In the genomic region with DNA sequence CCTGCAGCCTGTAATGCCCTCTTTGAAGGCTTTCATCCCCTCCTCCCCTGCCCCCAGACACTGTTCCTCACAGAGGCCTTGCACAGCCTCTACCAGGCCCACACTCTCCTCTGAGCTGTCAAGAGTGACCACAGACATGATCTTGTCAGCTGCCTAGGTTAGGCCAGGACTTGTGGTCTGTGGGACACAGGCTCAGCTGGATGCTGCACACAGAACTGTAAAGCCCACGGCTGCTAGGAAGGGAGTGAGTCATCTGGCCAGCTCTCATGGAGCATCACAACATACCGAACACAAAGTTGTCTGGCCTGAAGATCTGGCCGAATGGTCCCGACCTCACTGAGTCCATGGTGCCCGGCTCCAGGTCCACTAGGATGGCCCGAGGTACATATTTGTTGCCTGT, we compare ENCODE assay signal across 7 mouse cellular contexts. TPM values are rescaled to one million over a fixed set of nuclear protein-coding genes. Genes with fewer than 3 reads are reported as not detected.
DNase-seq lines count a peak whose midpoint lies in the region; ATAC-seq lines count a peak whose summit lies in the region.
"Not testable (repeated sequence)": the region's sequence is repeated elsewhere in the genome, so short reads cannot be mapped to it uniquely, and the experiment has no call there.

No protein-coding gene starts in this region.

- DNase-seq in Muller cell, postnatal 12 days (ENCODE audit: inconsistent ontology term): peak; percentile 67
- peak; percentile 92 for DNase-seq in heart, adult 11 months
- not testable (repeated sequence) for DNase-seq in neural tube, embryonic 11.5 days (ENCODE audit: low spot score)

- H3K4me3 ChIP-seq in forebrain, embryonic 13.5 days: peak overlapping the region; percentile 78
- H3K4me3 ChIP-seq in hindbrain, embryonic 15.5 days: peak overlapping the region; percentile 69
- H3K4me3 ChIP-seq in limb, embryonic 13.5 days; neural tube, embryonic 11.5 days (ENCODE audit: low read depth, low read length): not testable (repeated sequence)
- H3K4me3 ChIP-seq in midbrain, embryonic 12.5 days: peak overlapping the region; percentile 82

- H3K4me1 ChIP-seq in forebrain, embryonic 13.5 days: peaks cover 34% of the 10 kb centered on the region
- H3K4me1 ChIP-seq in hindbrain, embryonic 15.5 days (replicated peaks): peaks cover 36% of the 10 kb centered on the region
- peaks cover 20% of the 10 kb centered on the region for H3K4me1 ChIP-seq in limb, embryonic 13.5 days
- peaks cover 41% of the 10 kb centered on the region for H3K4me1 ChIP-seq in midbrain, embryonic 12.5 days
- peaks cover 15% of the 10 kb centered on the region for H3K4me1 ChIP-seq in neural tube, embryonic 11.5 days (ENCODE audit: control insufficient read depth, insufficient read depth, low read length)

- peak overlapping the region; percentile 82 for H3K4me2 ChIP-seq in forebrain, embryonic 13.5 days
- peak overlapping the region; percentile 90 for H3K4me2 ChIP-seq in hindbrain, embryonic 15.5 days
- H3K4me2 ChIP-seq in limb, embryonic 13.5 days (replicated peaks): peak overlapping the region; percentile 79; the same call in 1 of the 2 replicates
- peak overlapping the region; percentile 80 for H3K4me2 ChIP-seq in midbrain, embryonic 12.5 days (replicated peaks)
- H3K4me2 ChIP-seq in neural tube, embryonic 11.5 days (ENCODE audit: low read depth): peak overlapping the region; percentile 74

- not testable (repeated sequence) for ATAC-seq in forebrain, embryonic 13.5 days; hindbrain, embryonic 15.5 days (ENCODE audit: low FRiP score, low read depth); limb, embryonic 13.5 days (ENCODE audit: low FRiP score, low read depth); midbrain, embryonic 12.5 days (ENCODE audit: low FRiP score, low read depth); neural tube, embryonic 11.5 days (ENCODE audit: insufficient read depth, low FRiP score, low TSS enrichment)

- H3K27ac ChIP-seq in forebrain, embryonic 13.5 days; hindbrain, embryonic 15.5 days (replicated peaks); limb, embryonic 13.5 days; neural tube, embryonic 11.5 days (ENCODE audit: low read depth, low read length): not testable (repeated sequence)
- 0 out of 2 replicates have a peak overlapping the region, but pooled peaks have one; percentile 91 for H3K27ac ChIP-seq in midbrain, embryonic 12.5 days (replicated peaks)

- H3K9ac ChIP-seq in forebrain, embryonic 13.5 days: peak overlapping the region; percentile 40; the same call in 1 of the 2 replicates
- peak overlapping the region; percentile 91; the same call in 1 of the 2 replicates for H3K9ac ChIP-seq in hindbrain, embryonic 15.5 days
- H3K9ac ChIP-seq in limb, embryonic 13.5 days; neural tube, embryonic 11.5 days (ENCODE audit: low read length): not testable (repeated sequence)
- 0 out of 2 replicates have a peak overlapping the region, but pooled peaks have one; percentile 87 for H3K9ac ChIP-seq in midbrain, embryonic 12.5 days (replicated peaks)

- H3K36me3 ChIP-seq in forebrain, embryonic 13.5 days (ENCODE audit: poor library complexity, severe bottlenecking): peaks cover 21% of the 10 kb centered on the region
- H3K36me3 ChIP-seq in hindbrain, embryonic 15.5 days: peaks cover 17% of the 10 kb centered on the region
- peaks cover 17% of the 10 kb centered on the region for H3K36me3 ChIP-seq in limb, embryonic 13.5 days
- H3K36me3 ChIP-seq in midbrain, embryonic 12.5 days: peaks cover 13% of the 10 kb centered on the region
- not testable (repeated sequence) for H3K36me3 ChIP-seq in neural tube, embryonic 11.5 days (ENCODE audit: control insufficient read depth, insufficient read depth, low read length)

- not testable (repeated sequence) for H3K9me3 ChIP-seq in forebrain, embryonic 13.5 days (replicated peaks); hindbrain, embryonic 15.5 days; limb, embryonic 13.5 days; midbrain, embryonic 12.5 days; neural tube, embryonic 11.5 days (ENCODE audit: control insufficient read depth, low read length)

- WGBS in forebrain, embryonic 13.5 days: 85% methylated on average over 6 of the region's 6 CpGs
- WGBS in hindbrain, embryonic 15.5 days: 61% methylated on average over 6 of the region's 6 CpGs
- WGBS in limb, embryonic 13.5 days: 82% methylated on average over 6 of the region's 6 CpGs
- 68% methylated on average over 6 of the region's 6 CpGs for WGBS in midbrain, embryonic 12.5 days
- WGBS in neural tube, embryonic 11.5 days: 84% methylated on average over 6 of the region's 6 CpGs

- not testable (repeated sequence) for H3K27me3 ChIP-seq in forebrain, embryonic 13.5 days; hindbrain, embryonic 15.5 days; limb, embryonic 13.5 days; midbrain, embryonic 12.5 days; neural tube, embryonic 11.5 days (ENCODE audit: control insufficient read depth, insufficient read depth, low read length)

RNA-seq across cellular contexts. Expression of a gene that starts 1.9 kb away (rescaled TPM):
- 761 and 874 TPM in 2 replicates for polyA plus RNA-seq in forebrain, embryonic 13.5 days (2015; fragmentation: Nextera tagmentation; extraction: Ambion mirVana)
- polyA plus RNA-seq in hindbrain, embryonic 15.5 days (2015; fragmentation: Nextera tagmentation; extraction: Ambion mirVana): 3,041 and 3,094 TPM in 2 replicates
- polyA plus RNA-seq in limb, embryonic 13.5 days (2015; fragmentation: Nextera tagmentation; extraction: Ambion mirVana): 150 and 152 TPM in 2 replicates
- polyA plus RNA-seq in midbrain, embryonic 12.5 days (2016; fragmentation: Nextera tagmentation; extraction: Ambion mirVana): 609 and 668 TPM in 2 replicates
- polyA plus RNA-seq in neural tube, embryonic 11.5 days (2014; fragmentation: Nextera tagmentation; extraction: Ambion mirVana): 454 and 539 TPM in 2 replicates

RNA-seq across cellular contexts. Expression of a gene that starts 38.5 kb away (rescaled TPM):
- polyA plus RNA-seq in forebrain, embryonic 13.5 days (2015; fragmentation: Nextera tagmentation; extraction: Ambion mirVana): 36.5 and 37.6 TPM in 2 replicates
- polyA plus RNA-seq in hindbrain, embryonic 15.5 days (2015; fragmentation: Nextera tagmentation; extraction: Ambion mirVana): 36.6 and 41.4 TPM in 2 replicates
- polyA plus RNA-seq in limb, embryonic 13.5 days (2015; fragmentation: Nextera tagmentation; extraction: Ambion mirVana): 42.3 and 46.5 TPM in 2 replicates
- polyA plus RNA-seq in midbrain, embryonic 12.5 days (2016; fragmentation: Nextera tagmentation; extraction: Ambion mirVana): 31.4 and 31.9 TPM in 2 replicates
- polyA plus RNA-seq in neural tube, embryonic 11.5 days (2014; fragmentation: Nextera tagmentation; extraction: Ambion mirVana): 26.5 and 30.0 TPM in 2 replicates

RNA-seq across cellular contexts. Expression of a gene that starts 54.4 kb away (rescaled TPM):
- polyA plus RNA-seq in forebrain, embryonic 13.5 days (2015; fragmentation: Nextera tagmentation; extraction: Ambion mirVana): 559 and 618 TPM in 2 replicates
- 939 and 1,019 TPM in 2 replicates for polyA plus RNA-seq in hindbrain, embryonic 15.5 days (2015; fragmentation: Nextera tagmentation; extraction: Ambion mirVana)
- 40.1 and 42.0 TPM in 2 replicates for polyA plus RNA-seq in limb, embryonic 13.5 days (2015; fragmentation: Nextera tagmentation; extraction: Ambion mirVana)
- 380 and 432 TPM in 2 replicates for polyA plus RNA-seq in midbrain, embryonic 12.5 days (2016; fragmentation: Nextera tagmentation; extraction: Ambion mirVana)
- polyA plus RNA-seq in neural tube, embryonic 11.5 days (2014; fragmentation: Nextera tagmentation; extraction: Ambion mirVana): 322 and 344 TPM in 2 replicates
